Mouse (Mus musculus): ENCODE results near the gene Dynlt1b. TPM values are rescaled to one million over a fixed set of nuclear protein-coding genes. Genes with fewer than 3 reads are reported as not detected.
"Not testable (repeated sequence)": the region's sequence is repeated elsewhere in the genome, so short reads cannot be mapped to it uniquely, and the experiment has no call there.

The Dynlt1b gene
- total RNA-seq, 2 experiments from 2014 or later, result 220 to 248 TPM

DNA sequence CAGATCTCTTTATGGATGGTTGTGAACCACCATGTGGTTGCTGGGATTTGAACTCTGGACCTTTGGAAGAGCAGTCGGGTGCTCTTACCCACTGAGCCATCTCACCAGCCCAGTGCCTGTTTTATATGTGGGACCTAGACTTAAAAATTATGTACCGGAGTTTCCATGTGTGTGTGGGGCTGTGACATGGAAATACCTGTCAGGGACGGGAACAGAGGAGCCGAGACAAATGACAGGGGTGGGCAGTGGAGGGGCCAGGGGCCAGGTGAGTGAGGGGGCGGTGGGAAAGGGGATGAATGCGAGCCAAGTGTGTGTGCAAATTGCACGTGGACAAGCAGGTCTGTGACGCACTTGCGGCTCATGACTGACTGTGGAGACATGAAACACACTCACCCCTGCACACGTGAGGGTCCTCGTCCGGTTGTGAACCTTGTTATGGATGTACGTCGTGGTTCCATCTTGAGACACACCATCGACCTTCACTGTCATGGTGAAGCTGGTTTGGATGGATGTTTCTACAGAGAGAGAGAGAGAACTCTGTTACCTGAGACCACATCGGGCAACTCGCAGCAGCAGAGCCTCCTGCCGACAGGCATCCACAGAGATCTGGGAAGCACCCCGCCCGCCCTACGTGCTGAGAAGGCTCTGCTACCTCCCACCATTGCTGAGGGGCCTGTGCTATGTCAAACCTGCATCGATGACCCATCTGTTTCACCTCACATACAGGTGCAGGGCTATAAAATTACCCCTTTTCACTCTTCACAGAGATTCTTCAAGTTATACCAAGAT is 26.9 kb downstream of the Dynlt1b start:
- not testable (repeated sequence) for DNase-seq (ENCODE audit: low spot score in 2 of 2)

DNA sequence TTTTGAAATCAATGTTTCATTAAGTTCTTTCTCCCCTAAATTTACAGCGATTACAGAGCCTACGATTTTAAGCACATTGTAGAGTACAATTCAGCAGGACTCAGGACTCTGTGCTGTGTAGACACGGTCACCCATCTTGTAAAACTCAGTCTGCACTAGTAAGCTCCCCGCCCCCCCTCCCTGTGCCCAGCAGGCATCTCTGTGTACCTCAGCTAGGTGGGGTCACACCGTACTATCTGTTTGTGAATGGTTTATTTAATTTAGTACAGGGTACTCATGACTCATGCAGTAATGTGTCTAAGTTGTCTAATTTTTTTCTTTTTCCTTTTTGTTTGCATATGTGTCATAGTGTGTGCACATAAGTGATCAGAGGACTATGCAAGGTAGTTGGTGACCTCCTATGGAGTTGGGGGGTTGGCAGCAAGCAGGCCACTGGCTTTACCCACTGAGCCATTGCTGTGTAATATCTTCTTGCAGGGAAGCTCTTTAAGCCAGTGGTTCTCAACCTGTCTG is 31.2 kb downstream of the Dynlt1b start:
- not testable (repeated sequence) for DNase-seq (ENCODE audit: low spot score in 2 of 2)

DNA sequence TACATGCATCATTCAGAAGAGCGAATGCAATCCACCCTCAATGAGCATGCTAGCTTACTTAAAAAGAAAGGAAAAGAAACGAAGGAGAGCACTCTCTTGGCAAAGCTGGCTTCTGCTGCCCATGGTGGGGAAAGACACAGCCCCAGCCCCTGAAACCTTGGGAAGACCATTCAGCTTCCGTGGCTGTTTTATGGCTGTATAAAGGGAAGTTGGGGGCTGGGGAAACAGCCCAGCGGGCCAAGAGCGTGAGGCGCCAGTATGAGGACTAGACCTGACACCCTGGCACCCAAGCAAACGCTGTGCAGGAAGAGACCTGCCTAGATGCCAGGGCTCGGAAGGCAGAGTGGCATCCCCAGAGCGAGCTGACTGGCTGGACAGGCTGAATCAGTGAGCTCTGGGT is 35.8 kb downstream of the Dynlt1b start:
- not testable (repeated sequence) for DNase-seq (ENCODE audit: low spot score in 2 of 2)

DNA sequence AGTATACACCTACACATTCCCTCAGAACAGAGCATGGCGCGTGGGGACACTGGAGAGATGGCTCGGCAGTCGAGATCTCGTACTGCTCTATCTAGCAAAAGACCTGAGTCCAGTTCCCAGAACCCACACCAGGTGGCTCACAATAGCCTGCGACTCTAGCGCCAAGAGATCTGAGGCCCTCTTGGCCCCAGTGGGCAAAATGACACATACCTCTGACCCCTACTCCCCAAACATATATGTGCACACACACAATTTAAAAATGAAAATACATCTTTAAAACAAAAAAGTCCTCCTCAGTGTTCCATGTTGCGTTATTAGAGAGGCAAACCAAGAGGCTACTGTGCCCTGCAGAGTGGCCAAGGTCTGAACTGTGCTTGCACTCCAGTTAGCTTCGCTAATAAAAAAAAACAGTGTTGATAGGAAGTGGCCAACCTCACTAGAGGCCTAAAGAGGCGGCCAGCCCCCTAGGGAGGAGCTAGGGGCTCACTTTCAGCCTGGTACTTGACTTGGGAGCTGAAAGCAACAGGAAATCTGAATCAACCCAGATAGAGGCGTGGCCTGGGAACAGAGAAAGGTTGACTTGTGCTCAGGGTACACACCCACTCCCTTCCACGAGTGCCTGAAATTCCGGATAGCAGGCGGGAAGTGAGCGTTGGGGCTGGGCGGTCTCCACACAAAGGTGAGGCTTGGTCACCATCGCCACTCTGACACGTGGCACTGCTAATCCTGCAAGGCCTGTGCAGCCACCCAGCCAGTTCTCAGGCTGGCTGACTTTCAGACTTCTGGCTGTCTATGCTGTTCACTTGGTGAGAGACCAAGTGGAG is 37.9 kb downstream of the Dynlt1b start:
- not testable (repeated sequence) for DNase-seq (ENCODE audit: low spot score in 2 of 2)

DNA sequence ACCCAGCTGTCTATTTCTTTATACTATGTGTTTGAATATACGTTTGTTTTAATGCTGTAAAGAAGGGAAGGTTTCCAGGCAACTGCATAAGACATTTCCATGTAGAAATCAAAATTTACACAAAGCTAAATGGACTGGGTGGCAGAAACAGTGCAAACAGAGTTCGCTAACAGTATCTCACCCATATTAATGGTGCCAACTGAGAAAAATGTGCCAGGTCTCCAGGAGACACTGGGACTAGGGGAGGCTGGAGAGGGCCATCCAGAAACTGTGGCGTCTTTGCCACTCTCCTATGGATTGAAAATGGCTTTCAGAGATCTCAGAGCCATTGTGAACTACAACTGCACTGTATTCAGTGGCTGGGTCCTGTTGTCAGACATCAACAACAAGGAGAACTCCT is 40.1 kb downstream of the Dynlt1b start:
- DNase-seq (ENCODE audit: low spot score in 2 of 2), result not testable (repeated sequence)

DNA sequence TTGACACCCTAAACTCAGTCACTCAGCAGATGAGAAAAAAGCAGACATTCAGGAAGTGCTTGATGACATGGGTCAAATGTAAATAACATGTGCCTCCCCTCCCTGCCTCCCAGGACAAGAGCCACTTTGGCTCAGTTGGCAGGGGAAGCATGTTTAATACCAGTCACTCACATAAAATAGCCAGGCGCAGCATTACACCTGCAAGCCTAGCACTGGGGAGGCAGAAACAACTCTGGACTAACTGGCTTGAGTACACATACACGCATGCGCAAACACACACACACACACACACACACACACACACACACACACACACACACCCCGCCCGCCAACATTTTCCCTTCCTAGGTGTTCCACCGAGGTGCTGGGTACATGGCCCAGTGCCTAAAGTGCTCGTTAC is 40.8 kb downstream of the Dynlt1b start:
- not testable (repeated sequence) for DNase-seq (ENCODE audit: low spot score in 2 of 2)

DNA sequence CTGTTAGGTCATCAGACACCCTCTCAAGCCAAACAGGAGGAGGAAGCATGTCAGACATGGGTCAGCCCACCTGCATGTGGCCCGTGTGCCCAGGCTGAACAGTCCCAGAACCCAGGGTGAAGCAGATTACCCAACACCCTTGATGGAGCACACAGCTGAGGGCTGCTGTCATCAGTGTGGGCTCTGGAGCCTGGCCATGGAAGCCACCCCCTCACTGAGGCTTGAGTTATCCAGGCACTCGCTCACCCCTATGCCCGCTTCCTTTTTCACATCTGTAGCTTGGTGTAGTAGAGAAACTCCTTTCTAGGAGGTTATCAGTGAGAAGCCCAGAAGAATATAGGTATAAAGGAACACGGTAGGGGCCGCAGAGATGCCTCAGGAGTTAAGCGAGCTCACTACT is 45.4 kb downstream of the Dynlt1b start:
- DNase-seq (ENCODE audit: low spot score in 2 of 2), result not testable (repeated sequence)

DNA sequence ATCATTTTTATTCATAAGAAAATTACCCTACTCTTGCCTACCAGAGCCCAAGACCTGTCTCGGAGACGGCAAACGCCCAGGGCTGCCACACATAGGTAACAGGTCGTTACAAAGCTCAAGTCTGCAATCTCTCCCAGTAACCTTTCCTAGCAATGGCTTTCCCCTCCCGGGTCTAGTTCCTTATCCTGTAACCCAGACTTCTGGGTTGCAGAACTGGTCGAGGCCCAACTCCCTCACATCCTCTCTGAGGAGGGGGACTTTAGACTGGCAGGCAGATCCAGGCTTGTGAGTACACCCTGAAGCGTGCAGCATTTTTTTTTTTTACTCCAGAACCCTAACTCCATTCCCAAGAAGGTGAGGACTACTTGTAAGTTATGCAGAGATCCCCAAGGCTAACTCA is 46.0 kb downstream of the Dynlt1b start:
- DNase-seq (ENCODE audit: low spot score in 2 of 2), result not testable (repeated sequence)

DNA sequence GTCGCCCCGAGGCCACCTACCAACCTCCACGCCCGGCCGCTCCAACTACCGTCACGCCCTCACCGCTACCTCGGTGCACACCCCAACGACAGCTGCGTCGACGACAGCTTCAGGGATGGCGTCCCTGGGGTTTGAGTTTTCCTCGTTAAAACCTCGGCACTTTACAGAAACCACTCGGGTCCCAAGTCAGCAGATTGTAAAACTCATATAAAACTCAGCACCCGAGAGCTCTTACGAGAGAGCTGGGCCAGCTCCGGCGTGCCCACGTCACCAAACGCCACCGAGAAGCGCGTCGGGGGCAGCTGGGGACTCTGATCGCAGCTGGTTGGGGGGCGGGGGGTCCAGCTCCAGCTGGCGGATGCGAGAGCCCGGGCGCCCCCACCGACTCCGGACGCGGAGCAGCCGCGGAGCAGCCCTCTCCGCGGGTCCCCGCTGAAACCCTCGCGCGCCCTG is 46.6 kb downstream of the Dynlt1b start:
- not testable (repeated sequence) for DNase-seq (ENCODE audit: low spot score in 2 of 2)

DNA sequence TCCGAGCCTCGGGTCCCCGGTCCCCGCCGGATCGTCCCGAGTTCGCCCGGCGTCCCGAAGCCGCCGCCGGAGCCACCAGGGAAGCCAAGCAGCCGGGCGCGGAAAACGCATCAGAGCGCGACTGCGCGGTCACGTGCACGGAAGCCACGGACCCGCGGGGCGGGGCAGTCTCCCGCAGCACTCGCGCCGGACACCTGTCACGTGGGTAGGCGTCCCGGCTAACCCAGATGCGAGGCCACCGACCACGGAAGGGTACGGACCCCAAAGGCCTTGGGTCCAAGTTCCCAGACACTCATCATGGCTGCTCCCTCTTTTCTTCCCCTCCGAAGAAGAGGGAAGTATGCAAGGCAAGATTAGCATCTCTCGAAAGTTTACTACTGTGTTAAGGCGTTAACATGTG is 47.1 kb downstream of the Dynlt1b start:
- not testable (repeated sequence) for DNase-seq (ENCODE audit: low spot score in 2 of 2)

DNA sequence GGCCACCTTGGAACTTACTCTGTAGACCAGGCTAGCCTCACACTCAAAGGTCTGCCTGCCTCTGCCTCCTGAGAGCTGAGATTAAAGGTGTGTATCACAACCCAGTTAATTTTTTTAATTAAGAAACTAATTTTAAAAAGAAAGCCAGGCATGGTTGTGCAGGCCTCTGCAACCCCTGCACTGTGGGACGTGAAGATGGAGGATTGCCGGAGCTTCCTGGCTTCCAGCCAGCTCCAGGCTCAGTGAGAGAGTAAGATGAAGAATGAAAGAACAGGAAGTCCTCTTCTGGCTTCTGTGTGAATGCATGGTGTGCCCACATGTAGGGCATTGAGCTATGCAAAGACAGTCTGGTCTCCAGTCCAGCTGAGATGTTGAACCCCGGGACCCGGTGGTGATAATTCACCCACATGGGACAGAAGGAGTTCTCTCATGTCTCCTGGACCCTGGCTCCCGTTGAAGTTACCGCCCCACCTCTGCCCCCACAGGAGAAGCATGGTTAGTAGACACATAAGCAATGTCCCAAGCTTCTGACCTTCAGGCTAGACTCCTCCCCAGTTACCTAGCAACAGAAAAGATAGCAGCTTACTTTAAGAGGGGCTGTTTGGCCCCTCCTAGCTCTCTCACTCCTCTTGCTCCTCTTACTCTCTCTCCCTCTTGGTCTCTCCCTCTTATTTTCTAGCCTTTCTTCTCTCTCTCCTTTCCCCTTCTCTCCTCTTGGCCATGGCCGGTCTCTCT is 51.1 kb downstream of the Dynlt1b start:
- not testable (repeated sequence) for DNase-seq (ENCODE audit: low spot score in 2 of 2)

DNA sequence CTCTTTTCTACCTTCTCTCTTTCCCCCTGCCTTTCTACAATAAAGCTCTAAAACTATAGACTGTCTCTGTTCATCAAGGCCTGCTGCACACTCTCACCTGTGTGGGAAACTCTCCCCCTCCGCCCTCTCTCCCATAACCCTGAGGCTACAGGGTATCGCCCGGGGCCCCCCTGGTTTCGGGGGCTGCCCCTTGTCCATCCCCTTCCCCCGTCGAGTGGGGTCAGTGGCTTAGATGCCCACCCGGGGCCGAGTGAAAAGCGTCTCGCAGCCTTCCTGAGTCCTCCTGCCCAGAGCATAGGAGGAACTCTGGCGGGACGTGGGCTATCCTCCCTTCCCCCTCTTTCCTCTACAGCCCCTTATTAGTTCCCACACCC is 51.7 kb downstream of the Dynlt1b start:
- DNase-seq (ENCODE audit: low spot score in 2 of 2), result not testable (repeated sequence)

DNA sequence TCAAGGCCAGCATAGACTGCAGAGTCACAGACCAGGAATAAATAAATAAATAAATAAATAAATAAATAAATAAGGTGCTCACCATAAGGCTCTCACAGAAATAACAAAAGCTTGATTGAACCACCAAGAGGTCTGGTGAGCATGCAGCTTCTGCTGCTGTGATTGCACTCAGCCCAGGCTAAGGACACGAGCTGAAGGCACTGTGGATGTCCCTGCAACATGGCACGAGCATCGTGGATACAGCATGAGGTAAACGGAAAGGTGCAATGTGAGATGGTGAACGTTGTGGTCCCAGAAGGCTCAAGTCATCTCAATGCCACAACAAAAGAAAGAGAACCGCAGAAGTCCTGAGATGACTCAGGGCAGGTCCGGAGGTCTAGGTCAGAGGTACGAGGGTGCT is 52.3 kb downstream of the Dynlt1b start:
- not testable (repeated sequence) for DNase-seq (ENCODE audit: low spot score in 2 of 2)

Other genes with a start within 250 kb of the Dynlt1b start
- 10 to 100 TPM; 89.3 to 92.7 TPM for gene Tmem181a, start 173.3 kb upstream of the Dynlt1b start, total RNA-seq (2021)
- 10 to 100 TPM; 18.6 to 20.9 TPM for gene Dynlt1a, start 112.6 kb upstream of the Dynlt1b start, total RNA-seq (2021)
- gene Dynlt1c, start 171.6 kb downstream of the Dynlt1b start, total RNA-seq (2021), result 10 to 100 TPM; 28.0 to 30.9 TPM
- gene Dynlt1f, start 225.8 kb downstream of the Dynlt1b start, total RNA-seq (2021), result 100 to 1,000 TPM; 140 to 167 TPM
- under 1 TPM in 1 of 2 experiments, not detected in 1; 0.25 TPM for gene Sytl3, start 229.0 kb downstream of the Dynlt1b start, total RNA-seq (2021)